Mouse (Mus musculus): ENCODE results near the gene Stx3. TPM values are rescaled to one million over a fixed set of nuclear protein-coding genes. Genes with fewer than 3 reads are reported as not detected.

Stx3 gene
- 1.6 TPM for polyA plus RNA-seq (2017; shearing (Covaris generic))

GRCm38 (mm10) chr19:11819143-11819700 lies at the start of gene Stx3:
Gene Stx3 (minus strand): TSS chr19:11819403.

GRCm38 (mm10) chr19:11860966-11861365 lies 41.8 kb upstream of the Stx3 start, which contains the start of gene Olfr1418:
Gene Olfr1418 (minus strand): TSS chr19:11861066.

GRCm38 (mm10) chr19:11839119-11839518 lies 19.9 kb upstream of the Stx3 start, which contains the start of gene Olfr1417:
Gene Olfr1417 (minus strand): TSS chr19:11839219.

GRCm38 (mm10) chr19:11770205-11770892 lies 48.9 kb downstream of the Stx3 start, which contains the start of gene Mrpl16:
Gene Mrpl16 (plus strand): TSS chr19:11770391.

GRCm38 (mm10) chr19:11747298-11747697 lies 71.9 kb downstream of the Stx3 start, which contains the start of gene Gif:
Gene Gif (plus strand): TSS chr19:11747554.

Other genes with a start within 250 kb of the Stx3 start
- gene Ms4a6d, start 214.6 kb downstream of the Stx3 start, polyA plus RNA-seq (2017; shearing (Covaris generic)): 16.2 TPM
- not detected for gene Ms4a2, start 195.7 kb downstream of the Stx3 start, polyA plus RNA-seq (2017; shearing (Covaris generic))
- gene Ms4a3, start 178.6 kb downstream of the Stx3 start, polyA plus RNA-seq (2017; shearing (Covaris generic)): not detected
- not detected for gene Oosp2, start 158.8 kb downstream of the Stx3 start, polyA plus RNA-seq (2017; shearing (Covaris generic))
- gene Oosp1, start 128.3 kb downstream of the Stx3 start, polyA plus RNA-seq (2017; shearing (Covaris generic)): not detected
- 0.64 TPM for gene Oosp3, start 122.3 kb downstream of the Stx3 start, polyA plus RNA-seq (2017; shearing (Covaris generic))
- gene Gif, start 71.8 kb downstream of the Stx3 start, polyA plus RNA-seq (2017; shearing (Covaris generic)): not detected
- gene Mrpl16, start 49.0 kb downstream of the Stx3 start, polyA plus RNA-seq (2017; shearing (Covaris generic)): 34.4 TPM
- not detected for gene Olfr1417, start 19.8 kb upstream of the Stx3 start, polyA plus RNA-seq (2017; shearing (Covaris generic))
- not detected for gene Olfr1418, start 41.7 kb upstream of the Stx3 start, polyA plus RNA-seq (2017; shearing (Covaris generic))
- not detected for gene Olfr1419, start 55.7 kb upstream of the Stx3 start, polyA plus RNA-seq (2017; shearing (Covaris generic))
- not detected for gene Olfr1420, start 67.2 kb upstream of the Stx3 start, polyA plus RNA-seq (2017; shearing (Covaris generic))
- 29.6 TPM for gene Patl1, start 93.0 kb upstream of the Stx3 start, polyA plus RNA-seq (2017; shearing (Covaris generic))
- 47.6 TPM for gene Osbp, start 146.5 kb upstream of the Stx3 start, polyA plus RNA-seq (2017; shearing (Covaris generic))
- 0.09 TPM for gene Olfr1423, start 221.9 kb upstream of the Stx3 start, polyA plus RNA-seq (2017; shearing (Covaris generic))
- 0.21 TPM for gene Olfr1424, start 243.3 kb upstream of the Stx3 start, polyA plus RNA-seq (2017; shearing (Covaris generic))